Mouse (Mus musculus) megakaryocyte, embryonic 14.5 days (primary cell): Measurements from ENCODE around the gene Rbfox2.

Experiments used
- FLI1 ChIP-seq: IDR thresholded peaks from 2 replicates; pipeline ENCODE4 v1.6.1; 2012; ENCODE audit warnings: low read length, inconsistent platforms, mixed read lengths
- GATA1 ChIP-seq: IDR thresholded peaks from 3 replicates; pipeline ENCODE4 v1.6.1; 2012; ENCODE audit warnings: mixed read lengths, low read length, inconsistent platforms, borderline replicate concordance

DNA sequence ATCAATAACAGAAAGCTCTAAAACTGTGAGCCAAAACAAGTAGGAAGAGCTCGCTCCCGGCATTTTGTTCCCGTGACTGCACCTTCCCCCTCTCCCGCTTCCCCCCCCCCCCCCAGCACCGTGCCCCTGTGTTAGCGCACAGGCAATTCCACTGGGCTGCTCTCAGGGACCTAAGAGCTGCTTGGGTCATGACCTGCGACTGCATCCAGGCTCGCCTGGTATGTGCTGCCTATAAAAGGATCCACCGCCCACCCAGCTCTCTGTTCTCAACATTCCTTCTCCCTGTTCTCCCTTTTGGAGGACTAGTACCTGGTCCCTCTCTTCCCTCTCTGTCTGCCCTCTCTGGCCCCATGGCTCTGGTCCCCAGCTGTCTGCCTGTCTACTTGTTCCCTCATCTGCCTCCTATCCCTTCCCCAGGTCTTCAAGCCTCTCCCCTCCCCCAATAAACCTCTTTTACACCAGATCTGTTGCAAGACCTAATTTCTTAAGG is 267.5 kb downstream of the Rbfox2 start:
- TF ChIP-seq GATA1, result no peak
- TF ChIP-seq FLI1, result no peak
